Mouse (Mus musculus): ENCODE data around the gene Rps27a. TPM values are rescaled to one million over a fixed set of nuclear protein-coding genes. Genes with fewer than 3 reads are reported as not detected.

Rps27a gene
- 1,052 and 1,847 TPM in 2 replicates for polyA plus RNA-seq (2012; rRNA removed)
- polyA plus RNA-seq (2014; fragmentation: Nextera tagmentation; extraction: Ambion mirVana), result 1,449 and 1,511 TPM in 2 replicates

- Histone ChIP-seq H3K4me1 (ENCODE audit: control insufficient read depth, insufficient read depth, low read length) (peaks cover 10% of the 10 kb centered on the region), H3K9ac (ENCODE audit: low read depth, low read length, severe bottlenecking) (peak within 1 kb of the TSS; percentile 94), H3K9me3 (ENCODE audit: control insufficient read depth, low read length) (no peaks in the 10 kb centered on the region), H3K36me3 (ENCODE audit: control insufficient read depth, insufficient read depth, low read length) (peaks cover 34% of the 10 kb centered on the region), H3K4me3 (replicated peaks; ENCODE audit: low read length) (peak within 1 kb of the TSS; percentile 81), H3K27ac (replicated peaks; ENCODE audit: low read depth, low read length) (peak within 1 kb of the TSS; percentile 81), H3K4me2 (replicated peaks; ENCODE audit: low read depth, low read length, severe bottlenecking) (peak within 1 kb of the TSS; percentile 60), H3K27me3 (ENCODE audit: control insufficient read depth, insufficient read depth, low read length) (no peaks in the 10 kb centered on the region)
- peak; percentile 98 for ATAC-seq (ENCODE audit: low FRiP score, low read depth)
- peak; percentile 93; the same call in 1 of the 2 replicates for TF ChIP-seq POLR2A (IDR thresholded peaks at IDR 0.05; ENCODE audit: borderline replicate concordance, extremely low read depth, insufficient read depth, insufficient read length)
- under 1% methylated on average over 46 of the region's 46 CpGs for WGBS
- peak; percentile 95 for DNase-seq (ENCODE audit: low spot score)
Observed at GRCm38 (mm10) chr11:29547752-29548503, at the start of gene Rps27a, which contains the start of gene Clhc1. Gene Rps27a (minus strand): TSS chr11:29548109. Gene Clhc1 (plus strand): TSS chr11:29547950.

- Histone ChIP-seq H3K4me2 (replicated peaks; ENCODE audit: low read depth, low read length, severe bottlenecking) (no peak overlapping the region), H3K9ac (ENCODE audit: low read depth, low read length, severe bottlenecking) (no peak overlapping the region), H3K36me3 (ENCODE audit: control insufficient read depth, insufficient read depth, low read length) (no peaks in the 10 kb centered on the region), H3K9me3 (ENCODE audit: control insufficient read depth, low read length) (no peaks in the 10 kb centered on the region), H3K27ac (replicated peaks; ENCODE audit: low read depth, low read length) (no peak overlapping the region), H3K27me3 (ENCODE audit: control insufficient read depth, insufficient read depth, low read length) (no peaks in the 10 kb centered on the region), H3K4me3 (replicated peaks; ENCODE audit: low read length) (no peak overlapping the region), H3K4me1 (ENCODE audit: control insufficient read depth, insufficient read depth, low read length) (no peaks in the 10 kb centered on the region)
- ATAC-seq (ENCODE audit: low FRiP score, low read depth), result no peak
- no peak for DNase-seq (ENCODE audit: low spot score)
- no peak for TF ChIP-seq POLR2A (IDR thresholded peaks at IDR 0.05; ENCODE audit: borderline replicate concordance, extremely low read depth, insufficient read depth, insufficient read length)
Observed at GRCm38 (mm10) chr11:29597159-29597558, 49.2 kb upstream of the Rps27a start.

GRCm38 (mm10) chr11:29595217-29595616 is 47.3 kb upstream of the Rps27a start:
- Histone ChIP-seq H3K4me2 (replicated peaks; ENCODE audit: low read depth, low read length, severe bottlenecking) (no peak overlapping the region), H3K4me3 (replicated peaks; ENCODE audit: low read length) (no peak overlapping the region), H3K9me3 (ENCODE audit: control insufficient read depth, low read length) (no peaks in the 10 kb centered on the region), H3K27ac (replicated peaks; ENCODE audit: low read depth, low read length) (no peak overlapping the region), H3K4me1 (ENCODE audit: control insufficient read depth, insufficient read depth, low read length) (no peaks in the 10 kb centered on the region), H3K36me3 (ENCODE audit: control insufficient read depth, insufficient read depth, low read length) (no peaks in the 10 kb centered on the region), H3K27me3 (ENCODE audit: control insufficient read depth, insufficient read depth, low read length) (no peaks in the 10 kb centered on the region), H3K9ac (ENCODE audit: low read depth, low read length, severe bottlenecking) (no peak overlapping the region)
- ATAC-seq (ENCODE audit: low FRiP score, low read depth) (no peak), DNase-seq (ENCODE audit: low spot score) (no peak)
- TF ChIP-seq POLR2A (IDR thresholded peaks at IDR 0.05; ENCODE audit: borderline replicate concordance, extremely low read depth, insufficient read depth, insufficient read length), result no peak

- no peak overlapping the region for H3K27ac ChIP-seq (replicated peaks; ENCODE audit: low read depth, low read length)
- H3K4me1 ChIP-seq (ENCODE audit: control insufficient read depth, insufficient read depth, low read length), result no peaks in the 10 kb centered on the region
- H3K4me2 ChIP-seq (replicated peaks; ENCODE audit: low read depth, low read length, severe bottlenecking), result no peak overlapping the region
- no peak for TF ChIP-seq POLR2A (IDR thresholded peaks at IDR 0.05; ENCODE audit: borderline replicate concordance, extremely low read depth, insufficient read depth, insufficient read length)
- no peaks in the 10 kb centered on the region for H3K9me3 ChIP-seq (ENCODE audit: control insufficient read depth, low read length)
- no peak for DNase-seq (ENCODE audit: low spot score)
- no peaks in the 10 kb centered on the region for H3K36me3 ChIP-seq (ENCODE audit: control insufficient read depth, insufficient read depth, low read length)
- no peak for ATAC-seq (ENCODE audit: low FRiP score, low read depth)
- no peak overlapping the region for H3K4me3 ChIP-seq (replicated peaks; ENCODE audit: low read length)
- H3K9ac ChIP-seq (ENCODE audit: low read depth, low read length, severe bottlenecking), result no peak overlapping the region
- no peaks in the 10 kb centered on the region for H3K27me3 ChIP-seq (ENCODE audit: control insufficient read depth, insufficient read depth, low read length)
Observed at GRCm38 (mm10) chr11:29579610-29580009, 31.7 kb upstream of the Rps27a start.

- Histone ChIP-seq H3K36me3 (ENCODE audit: control insufficient read depth, insufficient read depth, low read length) (no peaks in the 10 kb centered on the region), H3K27me3 (ENCODE audit: control insufficient read depth, insufficient read depth, low read length) (no peaks in the 10 kb centered on the region), H3K9me3 (ENCODE audit: control insufficient read depth, low read length) (no peaks in the 10 kb centered on the region), H3K4me3 (replicated peaks; ENCODE audit: low read length) (no peak overlapping the region), H3K9ac (ENCODE audit: low read depth, low read length, severe bottlenecking) (no peak overlapping the region), H3K27ac (replicated peaks; ENCODE audit: low read depth, low read length) (no peak overlapping the region), H3K4me2 (replicated peaks; ENCODE audit: low read depth, low read length, severe bottlenecking) (no peak overlapping the region), H3K4me1 (ENCODE audit: control insufficient read depth, insufficient read depth, low read length) (no peaks in the 10 kb centered on the region)
- ATAC-seq (ENCODE audit: low FRiP score, low read depth), result no peak
- WGBS, result 81% methylated on average over 2 of the region's 2 CpGs
- no peak for TF ChIP-seq POLR2A (IDR thresholded peaks at IDR 0.05; ENCODE audit: borderline replicate concordance, extremely low read depth, insufficient read depth, insufficient read length)
- no peak for DNase-seq (ENCODE audit: low spot score)
Observed at GRCm38 (mm10) chr11:29572656-29573055, 24.7 kb upstream of the Rps27a start.
